Mouse (Mus musculus) heart, adult 2 months (tissue): Measurements from ENCODE around the gene Zbtb49. TPM values are rescaled to one million over a fixed set of nuclear protein-coding genes. Genes with fewer than 3 reads are reported as not detected.

Experiments used
- DNase-seq, 2 experiments: peaks; one replicate each; pipeline ENCODE4 v3.0.0; 2021
- H3K27ac ChIP-seq: fragments of 200-600 bp; 2 replicates; pipeline ENCODE4 v1.8.1; 2022
- H3K27me3 ChIP-seq: fragments of 200-500 bp; 2 replicates; pipeline ENCODE4 v1.6.1; 2012; ENCODE audit warnings: mild to moderate bottlenecking, low read length, inconsistent platforms, mixed read lengths; ENCODE audit not compliant: control insufficient read depth, insufficient read depth
- H3K36me3 ChIP-seq: fragments of 200-500 bp; 2 replicates; pipeline ENCODE4 v1.6.1; 2012; ENCODE audit warnings: low read length, inconsistent platforms; ENCODE audit not compliant: control insufficient read depth, insufficient read depth
- H3K4me1 ChIP-seq: fragments of 200-500 bp; 2 replicates; pipeline ENCODE4 v1.6.1; 2011; ENCODE audit warnings: low read length; ENCODE audit not compliant: control insufficient read depth, insufficient read depth
- H3K4me3 ChIP-seq: fragments of 200-600 bp; 2 replicates; pipeline ENCODE4 v1.8.1; 2022
- H3K79me2 ChIP-seq: fragments of 200-500 bp; replicated peaks from 2 replicates; pipeline ENCODE4 v1.6.1; 2012; ENCODE audit warnings: mild to moderate bottlenecking, inconsistent platforms, low read length, moderate library complexity, mixed read lengths; ENCODE audit not compliant: control insufficient read depth, insufficient read depth
- H3K9ac ChIP-seq: fragments of 200-500 bp; 2 replicates; pipeline ENCODE4 v1.6.1; 2012; ENCODE audit warnings: low read depth, mild to moderate bottlenecking, control low read depth, inconsistent platforms, low read length, mixed read lengths
- CTCF ChIP-seq: fragments of 200-600 bp; IDR thresholded peaks from 2 replicates; pipeline ENCODE4 v1.8.1; 2022; ENCODE audit warnings: antibody characterized with exemption, mild to moderate bottlenecking, moderate library complexity
- EP300 ChIP-seq: fragments of 200-500 bp; IDR thresholded peaks from 2 replicates; pipeline ENCODE4 v1.6.1; 2011; ENCODE audit warnings: low read depth, low read length, control low read depth; ENCODE audit not compliant: insufficient read depth
- POLR2A ChIP-seq: fragments of 200-500 bp; IDR thresholded peaks from 2 replicates; pipeline ENCODE4 v1.6.1; 2011; ENCODE audit warnings: mild to moderate bottlenecking, low read depth, low read length, control low read depth; ENCODE audit not compliant: insufficient read depth
- WGBS: fragments of 180-500 bp; shearing (Covaris S2); methylation state at CpG from one replicate; pipeline ENCODE4 v1.1.7; 2018; 5-methylcytosine and 5-hydroxymethylcytosine counted together
- intact Hi-C: fragments of 180-260 bp; cut with DNase I; formaldehyde crosslinking; loops from one replicate; pipeline ENCODE4 v1.15.1; 2025
- polyA plus RNA-seq: library from polyadenylated mRNA; depleted of rRNA; stranded (reverse); fragments of >200 nt; gene quantifications from 2 replicates; pipeline ENCODE4 v1.2.3, GENCODE M21; 2012
- total RNA-seq, 2 experiments: library from RNA; stranded (reverse); gene quantifications; 2 replicates each; pipeline ENCODE4 v1.2.3; 2021

The Zbtb49 gene
- total and polyA plus RNA-seq, 3 experiments, result 3.7 to 5.2 (median 4.1) TPM

GRCm38 (mm10) chr5:38256551-38256950, 36.3 kb upstream of the Zbtb49 start:
- Histone ChIP-seq H3K36me3 (no peaks in the 10 kb centered on the region; the same call in none of the 2 replicates), H3K4me3 (no peak overlapping the region), H3K27ac (no peak overlapping the region), H3K4me1 (peaks cover 1% of the 10 kb centered on the region; the same call in 1 of the 2 replicates), H3K27me3 (no peaks in the 10 kb centered on the region), H3K79me2 (no peaks in the 10 kb centered on the region; the same call in 1 of the 2 replicates), H3K9ac (no peak overlapping the region)
- 96% methylated on average over 1 of the region's 1 CpGs for WGBS
- TF ChIP-seq CTCF (no peak), EP300 (no peak), POLR2A (no peak)
- DNase-seq, result no peak
- intact Hi-C loops, result no loop called here

GRCm38 (mm10) chr5:38255644-38256043, 35.4 kb upstream of the Zbtb49 start:
- WGBS, result 19% methylated on average over 3 of the region's 3 CpGs
- H3K4me1 ChIP-seq, result no peaks in the 10 kb centered on the region
- no peaks in the 10 kb centered on the region for H3K36me3 ChIP-seq
- TF ChIP-seq EP300, result no peak
- no peak for TF ChIP-seq CTCF
- no peak for TF ChIP-seq POLR2A
- H3K4me3 ChIP-seq, result no peak overlapping the region
- intact Hi-C loops, result no loop called here
- H3K27me3 ChIP-seq, result no peaks in the 10 kb centered on the region
- H3K79me2 ChIP-seq, result no peaks in the 10 kb centered on the region; the same call in 1 of the 2 replicates
- DNase-seq, result no peak
- no peak overlapping the region for H3K9ac ChIP-seq
- H3K27ac ChIP-seq, result no peak overlapping the region

GRCm38 (mm10) chr5:38255195-38255594, 34.9 kb upstream of the Zbtb49 start:
- no peak overlapping the region for H3K27ac ChIP-seq
- no peaks in the 10 kb centered on the region for H3K36me3 ChIP-seq
- H3K27me3 ChIP-seq, result no peaks in the 10 kb centered on the region
- no peak overlapping the region for H3K4me3 ChIP-seq
- no peak for DNase-seq
- intact Hi-C loops, result no loop called here
- TF ChIP-seq POLR2A, result no peak
- no peak for TF ChIP-seq EP300
- TF ChIP-seq CTCF, result peak; percentile 56
- 45% methylated on average over 4 of the region's 4 CpGs for WGBS
- H3K4me1 ChIP-seq, result no peaks in the 10 kb centered on the region
- no peak overlapping the region for H3K9ac ChIP-seq
- no peaks in the 10 kb centered on the region; the same call in 1 of the 2 replicates for H3K79me2 ChIP-seq

- no peak overlapping the region for H3K9ac ChIP-seq
- 77% methylated on average over 6 of the region's 6 CpGs for WGBS
- H3K4me1 ChIP-seq, result no peaks in the 10 kb centered on the region
- no peak for TF ChIP-seq CTCF
- no peak for TF ChIP-seq EP300
- no peak for TF ChIP-seq POLR2A
- intact Hi-C loops, result no loop called here
- no peaks in the 10 kb centered on the region for H3K36me3 ChIP-seq
- no peaks in the 10 kb centered on the region for H3K27me3 ChIP-seq
- H3K4me3 ChIP-seq, result no peak overlapping the region
- H3K79me2 ChIP-seq, result no peaks in the 10 kb centered on the region
- no peak overlapping the region for H3K27ac ChIP-seq
- DNase-seq, result no peak
These were observed 21.7 kb upstream of the Zbtb49 start for GRCm38 (mm10) chr5:38241966-38242365.

DNA sequence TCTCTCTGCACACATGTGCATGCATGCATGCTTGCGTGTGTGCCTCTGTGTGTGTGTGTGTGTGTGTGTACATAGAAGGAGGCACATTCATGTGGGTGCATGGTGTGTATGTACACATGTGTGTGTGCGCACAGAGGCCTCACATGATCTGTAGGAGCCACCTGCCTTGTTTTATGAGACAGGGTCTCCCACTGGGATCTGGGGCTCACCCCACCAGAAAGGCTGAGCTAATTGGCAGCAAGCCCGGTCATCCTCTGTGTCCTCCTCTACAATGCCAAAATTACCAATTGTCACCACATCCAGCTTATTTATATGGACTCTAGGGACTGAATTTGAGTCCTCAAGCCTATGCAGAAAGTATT, 21.2 kb upstream of the Zbtb49 start:
- no peak for DNase-seq
- Histone ChIP-seq H3K79me2 (no peaks in the 10 kb centered on the region), H3K27me3 (no peaks in the 10 kb centered on the region), H3K9ac (no peak overlapping the region), H3K4me3 (no peak overlapping the region), H3K36me3 (no peaks in the 10 kb centered on the region), H3K4me1 (no peaks in the 10 kb centered on the region), H3K27ac (no peak overlapping the region)
- intact Hi-C loops, result no loop called here
- 88% methylated on average over 3 of the region's 3 CpGs for WGBS
- TF ChIP-seq EP300 (no peak), CTCF (no peak), POLR2A (no peak)

GRCm38 (mm10) chr5:38240727-38241472, 20.6 kb upstream of the Zbtb49 start:
- TF ChIP-seq POLR2A (no peak), CTCF (no peak), EP300 (no peak)
- no peak for DNase-seq
- Histone ChIP-seq H3K79me2 (no peaks in the 10 kb centered on the region), H3K27ac (no peak overlapping the region), H3K27me3 (no peaks in the 10 kb centered on the region), H3K36me3 (no peaks in the 10 kb centered on the region), H3K4me3 (no peak overlapping the region), H3K9ac (no peak overlapping the region), H3K4me1 (no peaks in the 10 kb centered on the region)
- 79% methylated on average over 5 of the region's 5 CpGs for whole genome bisulfite sequencing
- intact Hi-C loops, result no loop called here
